Mouse (Mus musculus) midbrain, embryonic 11.5 days (tissue): ENCODE measurements at regions not wholly inside any gene's neighbourhood (a gene's known extent, or its start where the extent isn't known, plus 50 kb on each side); places are given as distances from the start of the nearest gene placed in this dataset.
"Not testable (repeated sequence)": the region's sequence is repeated elsewhere in the genome, so short reads cannot be mapped to it uniquely, and the experiment has no call there.

Experiments
- ATAC-seq: fragments of 200-750 bp; cut with Nextera tagmentation; 2 replicates; pipeline ENCODE4 v1.8.0; 2017; ENCODE audit warnings: moderate TSS enrichment, moderate library complexity; ENCODE audit not compliant: low FRiP score
- DNase-seq: peaks from one replicate; pipeline ENCODE4 v3.0.0; 2015; ENCODE audit warnings: low spot score; ENCODE audit errors: missing footprints
- H3K27ac ChIP-seq: fragments of 300-500 bp; sonication (generic); 2 replicates; pipeline ENCODE4 v1.5.1; 2014; ENCODE audit warnings: low read depth, low read length
- H3K27me3 ChIP-seq: fragments of 300-500 bp; sonication (generic); 2 replicates; pipeline ENCODE4 v1.6.1; 2014; ENCODE audit warnings: mild to moderate bottlenecking, low read length, moderate library complexity, mixed read lengths; ENCODE audit not compliant: control insufficient read depth, insufficient read depth
- H3K36me3 ChIP-seq: fragments of 300-500 bp; sonication (generic); 2 replicates; pipeline ENCODE4 v1.6.1; 2014; ENCODE audit warnings: mild to moderate bottlenecking, low read length, moderate library complexity, mixed read lengths; ENCODE audit not compliant: control insufficient read depth, insufficient read depth
- H3K4me1 ChIP-seq: fragments of 300-500 bp; sonication (generic); 2 replicates; pipeline ENCODE4 v1.6.1; 2014; ENCODE audit warnings: low read length; ENCODE audit not compliant: control insufficient read depth, insufficient read depth
- H3K4me2 ChIP-seq: fragments of 300-500 bp; sonication (generic); 2 replicates; pipeline ENCODE4 v1.6.1; 2014; ENCODE audit warnings: mild to moderate bottlenecking, moderate library complexity
- H3K4me3 ChIP-seq: fragments of 300-500 bp; sonication (generic); 2 replicates; pipeline ENCODE4 v1.5.1; 2014; ENCODE audit warnings: low read depth, low read length
- H3K9ac ChIP-seq: fragments of 300-500 bp; sonication (generic); 2 replicates; pipeline ENCODE4 v1.6.1; 2014; ENCODE audit warnings: low read length
- H3K9me3 ChIP-seq: fragments of 300-500 bp; sonication (generic); 2 replicates; pipeline ENCODE4 v1.6.1; 2016; ENCODE audit warnings: low read length; ENCODE audit not compliant: control insufficient read depth
- WGBS: fragments of 180-500 bp; shearing (Covaris S2); extraction: QIAGEN DNeasy Blood & Tissue Kit; methylation state at CpG from one replicate; pipeline ENCODE4 v1.1.7; 2014; 5-methylcytosine and 5-hydroxymethylcytosine counted together

- Histone ChIP-seq H3K4me3 (no peak overlapping the region), H3K9ac (no peak overlapping the region), H3K4me1 (no peaks in the 10 kb centered on the region), H3K4me2 (no peak overlapping the region), H3K9me3 (no peaks in the 10 kb centered on the region), H3K27me3 (no peaks in the 10 kb centered on the region), H3K36me3 (no peaks in the 10 kb centered on the region), H3K27ac (no peak overlapping the region)
- DNase-seq (no peak), ATAC-seq (no peak)
Measured at GRCm38 (mm10) chr3:16533643-16534042, 527.4 kb upstream of the Gm5150 start.

GRCm38 (mm10) chr3:16527511-16527910 lies 521.3 kb upstream of the Gm5150 start:
- H3K27me3 ChIP-seq, DNase-seq, H3K4me2 ChIP-seq, H3K4me1 ChIP-seq, ATAC-seq, H3K4me3 ChIP-seq, H3K9me3 ChIP-seq, H3K27ac ChIP-seq, H3K9ac ChIP-seq, H3K36me3 ChIP-seq: not testable (repeated sequence)
- 87% methylated on average over 6 of the region's 6 CpGs for WGBS

- not testable (repeated sequence) for H3K4me3 ChIP-seq, H3K9ac ChIP-seq, H3K9me3 ChIP-seq, H3K36me3 ChIP-seq, H3K27ac ChIP-seq, ATAC-seq, H3K4me2 ChIP-seq, H3K27me3 ChIP-seq, DNase-seq, H3K4me1 ChIP-seq
- whole genome bisulfite sequencing, result 78% methylated on average over 3 of the region's 3 CpGs
Measured at GRCm38 (mm10) chr3:16488431-16488830, 482.2 kb upstream of the Gm5150 start.

GRCm38 (mm10) chr3:16482750-16483149 lies 476.5 kb upstream of the Gm5150 start:
- Histone ChIP-seq H3K9me3 (no peaks in the 10 kb centered on the region), H3K4me3 (no peak overlapping the region), H3K27me3 (no peaks in the 10 kb centered on the region), H3K4me1 (no peaks in the 10 kb centered on the region), H3K4me2 (no peak overlapping the region), H3K27ac (no peak overlapping the region), H3K36me3 (no peaks in the 10 kb centered on the region), H3K9ac (no peak overlapping the region)
- 83% methylated on average over 1 of the region's 1 CpGs for WGBS
- ATAC-seq (no peak), DNase-seq (no peak)

GRCm38 (mm10) chr3:16471360-16471759 lies 465.1 kb upstream of the Gm5150 start:
- no peaks in the 10 kb centered on the region for H3K27me3 ChIP-seq
- ATAC-seq, result no peak
- H3K9ac ChIP-seq, result no peak overlapping the region
- WGBS, result 80% methylated on average over 1 of the region's 1 CpGs
- H3K4me3 ChIP-seq, result no peak overlapping the region
- no peak overlapping the region for H3K4me2 ChIP-seq
- H3K27ac ChIP-seq, result no peak overlapping the region
- no peaks in the 10 kb centered on the region for H3K9me3 ChIP-seq
- H3K4me1 ChIP-seq, result no peaks in the 10 kb centered on the region
- DNase-seq, result no peak
- no peaks in the 10 kb centered on the region for H3K36me3 ChIP-seq

- WGBS, result 17% methylated on average over 9 of the region's 9 CpGs
- Histone ChIP-seq H3K9ac (peak overlapping the region; percentile 45; the same call in 1 of the 2 replicates), H3K9me3 (no peaks in the 10 kb centered on the region), H3K4me1 (no peaks in the 10 kb centered on the region), H3K27me3 (no peaks in the 10 kb centered on the region), H3K27ac (no peak overlapping the region), H3K4me2 (peak overlapping the region; percentile 29), H3K4me3 (no peak overlapping the region), H3K36me3 (no peaks in the 10 kb centered on the region)
- DNase-seq, result peak; percentile 95
- peak; percentile 84 for ATAC-seq
Measured at GRCm38 (mm10) chr3:16466388-16466787, 460.2 kb upstream of the Gm5150 start.

- no peaks in the 10 kb centered on the region for H3K36me3 ChIP-seq
- no peak overlapping the region for H3K4me2 ChIP-seq
- H3K9me3 ChIP-seq, result no peaks in the 10 kb centered on the region
- DNase-seq (no peak), ATAC-seq (no peak)
- H3K4me1 ChIP-seq, result no peaks in the 10 kb centered on the region
- no peak overlapping the region for H3K9ac ChIP-seq
- H3K27me3 ChIP-seq, result no peaks in the 10 kb centered on the region
- 66% methylated on average over 3 of the region's 3 CpGs for WGBS
- H3K27ac ChIP-seq, result no peak overlapping the region
- no peak overlapping the region for H3K4me3 ChIP-seq
Measured at GRCm38 (mm10) chr3:16465357-16465756, 459.1 kb upstream of the Gm5150 start.

- Histone ChIP-seq H3K4me1 (no peaks in the 10 kb centered on the region), H3K27me3 (no peaks in the 10 kb centered on the region), H3K27ac (no peak overlapping the region), H3K4me3 (no peak overlapping the region), H3K9me3 (no peaks in the 10 kb centered on the region), H3K9ac (no peak overlapping the region), H3K36me3 (no peaks in the 10 kb centered on the region), H3K4me2 (no peak overlapping the region)
- WGBS, result 80% methylated on average over 2 of the region's 2 CpGs
- ATAC-seq (no peak), DNase-seq (no peak)
Measured at GRCm38 (mm10) chr3:16464301-16464700, 458.1 kb upstream of the Gm5150 start.

GRCm38 (mm10) chr3:16433033-16433432 lies 426.8 kb upstream of the Gm5150 start:
- no peaks in the 10 kb centered on the region for H3K27me3 ChIP-seq
- no peaks in the 10 kb centered on the region for H3K36me3 ChIP-seq
- no peak overlapping the region for H3K9ac ChIP-seq
- no peak for DNase-seq
- no peak overlapping the region for H3K4me3 ChIP-seq
- no peak overlapping the region for H3K4me2 ChIP-seq
- H3K9me3 ChIP-seq, result no peaks in the 10 kb centered on the region
- no peak for ATAC-seq
- no peak overlapping the region for H3K27ac ChIP-seq
- H3K4me1 ChIP-seq, result no peaks in the 10 kb centered on the region

- H3K4me3 ChIP-seq, result no peak overlapping the region
- no peak for ATAC-seq
- no peak overlapping the region for H3K27ac ChIP-seq
- H3K4me1 ChIP-seq, result no peaks in the 10 kb centered on the region
- DNase-seq, result no peak
- no peak overlapping the region for H3K9ac ChIP-seq
- H3K27me3 ChIP-seq, result no peaks in the 10 kb centered on the region
- no peaks in the 10 kb centered on the region for H3K36me3 ChIP-seq
- no peak overlapping the region for H3K4me2 ChIP-seq
- H3K9me3 ChIP-seq, result no peaks in the 10 kb centered on the region
Measured at GRCm38 (mm10) chr3:16431819-16432115, 425.5 kb upstream of the Gm5150 start.
